Mouse (Mus musculus) lung, adult 2 months (tissue): ENCODE results near the gene Myo1c.

Experiments
- CTCF ChIP-seq: fragments of 200-500 bp; IDR thresholded peaks from 2 replicates; pipeline ENCODE4 v1.5.1; 2011; ENCODE audit warnings: mild to moderate bottlenecking, low read length, control low read depth; ENCODE audit not compliant: insufficient read depth
- POLR2A ChIP-seq: fragments of 200-500 bp; IDR thresholded peaks from 2 replicates; pipeline ENCODE4 v1.6.1; 2011; ENCODE audit warnings: low read depth, mild to moderate bottlenecking, control low read depth, low read length, borderline replicate concordance; ENCODE audit errors: extremely low read depth

- TF ChIP-seq POLR2A, result no peak
- TF ChIP-seq CTCF, result no peak
Measured at GRCm38 (mm10) chr11:75658996-75659750, 8.9 kb downstream of the Myo1c start.
